Mouse (Mus musculus) liver, adult 2 months (tissue): ENCODE results near the gene Mrps36. TPM values are rescaled to one million over a fixed set of nuclear protein-coding genes. Genes with fewer than 3 reads are reported as not detected.

Experiments
- DNase-seq: peaks from one replicate; pipeline ENCODE4 v3.0.0-alpha.2; 2011; ENCODE audit warnings: low read depth, low spot score; ENCODE audit errors: extremely low read depth
- H3K27ac ChIP-seq: fragments of 200-500 bp; replicated peaks from 2 replicates; pipeline ENCODE4 v1.5.1; 2012; ENCODE audit warnings: low read depth, mild to moderate bottlenecking, control low read depth, inconsistent platforms, low read length; ENCODE audit not compliant: insufficient read depth
- H3K27me3 ChIP-seq: fragments of 200-500 bp; 2 replicates; pipeline ENCODE4 v1.6.1; 2012; ENCODE audit warnings: mild to moderate bottlenecking, moderate library complexity, low read length, inconsistent platforms; ENCODE audit not compliant: control insufficient read depth, insufficient read depth
- H3K36me3 ChIP-seq: fragments of 200-500 bp; 2 replicates; pipeline ENCODE4 v1.6.1; 2012; ENCODE audit warnings: low read length, inconsistent platforms; ENCODE audit not compliant: control insufficient read depth, insufficient read depth
- H3K4me1 ChIP-seq: fragments of 200-500 bp; 2 replicates; pipeline ENCODE4 v1.6.1; 2011; ENCODE audit warnings: low read length; ENCODE audit not compliant: control insufficient read depth, insufficient read depth
- H3K4me3 ChIP-seq: fragments of 200-500 bp; 2 replicates; pipeline ENCODE4 v1.5.1; 2011; ENCODE audit warnings: low read depth, mild to moderate bottlenecking, control low read depth, low read length, moderate library complexity; ENCODE audit not compliant: insufficient read depth
- H3K79me2 ChIP-seq: fragments of 200-500 bp; 2 replicates; pipeline ENCODE4 v1.6.1; 2012; ENCODE audit warnings: inconsistent platforms, mild to moderate bottlenecking, low read length, moderate library complexity; ENCODE audit not compliant: control insufficient read depth, insufficient read depth
- H3K9ac ChIP-seq: fragments of 200-500 bp; 2 replicates; pipeline ENCODE4 v1.6.1; 2012; ENCODE audit warnings: low read depth, mild to moderate bottlenecking, control low read depth, inconsistent platforms, low read length
- CTCF ChIP-seq: fragments of 200-500 bp; IDR thresholded peaks from 2 replicates; pipeline ENCODE4 v1.5.1; 2011; ENCODE audit warnings: low read depth, low read length, control low read depth
- POLR2A ChIP-seq: fragments of 200-500 bp; IDR thresholded peaks from 2 replicates; pipeline ENCODE4 v1.6.1; 2011; ENCODE audit warnings: low read length, control low read depth; ENCODE audit not compliant: insufficient read depth; ENCODE audit errors: extremely low read depth
- WGBS: fragments of 180-500 bp; shearing (Covaris S2); methylation state at CpG from one replicate; pipeline ENCODE4 v1.1.7; 2018; 5-methylcytosine and 5-hydroxymethylcytosine counted together
- polyA plus RNA-seq: library from polyadenylated mRNA; depleted of rRNA; stranded (reverse); fragments of >200 nt; gene quantifications from 2 replicates; pipeline ENCODE4 v1.2.3, GENCODE M21; 2012
- total RNA-seq: library from RNA; depleted of rRNA; stranded (reverse); fragments of >200 nt; gene quantifications from 2 replicates; pipeline ENCODE4 v1.2.3, GENCODE M21; 2014

The Mrps36 gene
- total and polyA plus RNA-seq, 2 experiments: 14.7 to 30.4 TPM

DNA sequence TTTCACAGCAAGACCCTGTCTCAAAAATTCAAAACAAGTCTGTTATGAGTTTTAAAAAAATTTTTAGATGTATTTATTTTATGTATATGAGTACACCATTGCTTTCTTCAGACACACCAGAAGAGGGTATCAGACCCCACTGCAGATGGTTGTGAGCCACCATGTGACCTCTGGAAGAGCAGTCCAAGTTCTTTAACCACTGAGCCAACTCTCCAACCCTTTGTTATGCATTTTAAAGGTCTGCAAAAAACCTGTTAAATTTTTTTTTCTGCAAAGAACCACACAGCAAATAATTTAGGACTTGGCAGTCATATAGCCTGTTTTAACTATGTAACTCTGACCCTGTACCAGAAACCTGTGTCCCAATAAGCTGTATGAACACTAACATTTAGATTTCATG is 30.2 kb upstream of the Mrps36 start:
- no peaks in the 10 kb centered on the region for H3K36me3 ChIP-seq
- H3K4me1 ChIP-seq: peaks cover 4% of the 10 kb centered on the region; the same call in 1 of the 2 replicates
- H3K9ac ChIP-seq: no peak overlapping the region
- no peaks in the 10 kb centered on the region for H3K79me2 ChIP-seq
- no peaks in the 10 kb centered on the region for H3K27me3 ChIP-seq
- no peak for TF ChIP-seq POLR2A
- no peak for DNase-seq
- H3K4me3 ChIP-seq: no peak overlapping the region
- no peak overlapping the region for H3K27ac ChIP-seq

DNA sequence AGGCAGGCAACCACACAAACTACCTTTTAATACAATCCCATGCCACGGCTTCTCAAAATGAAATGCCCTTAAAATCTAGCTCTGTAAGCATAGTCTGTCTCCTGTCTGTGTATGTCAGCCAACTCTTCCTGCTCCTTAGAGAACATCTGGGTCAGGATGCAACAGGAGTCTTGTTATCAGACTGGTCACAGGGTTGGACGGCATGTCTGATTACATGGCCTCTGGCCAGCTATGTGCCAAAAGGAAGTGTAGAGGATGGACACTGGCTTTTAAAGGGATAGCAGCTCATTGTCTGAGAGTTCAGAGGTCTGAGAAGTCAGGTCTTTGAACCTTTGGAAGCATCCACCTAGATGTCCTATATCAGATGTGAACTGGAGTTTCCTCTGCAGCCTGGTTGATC is 10.9 kb upstream of the Mrps36 start:
- H3K4me1 ChIP-seq: no peaks in the 10 kb centered on the region
- TF ChIP-seq POLR2A (no peak), CTCF (no peak)
- peak; percentile 8 for DNase-seq
- no peak overlapping the region for H3K9ac ChIP-seq
- no peaks in the 10 kb centered on the region for H3K27me3 ChIP-seq
- H3K36me3 ChIP-seq: no peaks in the 10 kb centered on the region
- H3K27ac ChIP-seq: no peak overlapping the region
- no peak overlapping the region for H3K4me3 ChIP-seq
- 59% methylated on average over 2 of the region's 2 CpGs for WGBS
- no peaks in the 10 kb centered on the region for H3K79me2 ChIP-seq

DNA sequence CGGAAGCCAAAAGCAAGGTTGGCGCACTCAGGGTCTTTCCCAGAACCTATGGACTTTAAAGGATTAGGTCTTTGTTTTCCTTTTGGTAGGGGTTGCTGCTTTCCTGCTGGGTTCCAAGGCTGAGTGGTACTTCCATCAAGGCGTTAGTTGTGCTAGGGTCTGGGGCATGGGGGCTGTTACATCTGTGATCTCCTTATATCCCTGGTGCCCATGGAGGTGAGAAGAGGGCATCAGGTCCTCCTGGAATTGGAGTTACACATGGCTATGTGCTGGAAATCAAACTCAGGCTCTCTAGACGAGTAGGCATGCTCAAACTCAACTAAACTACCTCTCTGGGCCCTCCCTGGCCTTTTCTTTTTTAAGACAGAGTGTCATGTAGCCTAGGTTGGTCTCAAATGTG is 9.7 kb upstream of the Mrps36 start:
- no peaks in the 10 kb centered on the region for H3K4me1 ChIP-seq
- H3K27ac ChIP-seq: no peak overlapping the region
- no peak overlapping the region for H3K9ac ChIP-seq
- H3K27me3 ChIP-seq: no peaks in the 10 kb centered on the region
- WGBS: 81% methylated on average over 4 of the region's 4 CpGs
- no peak for TF ChIP-seq CTCF
- no peak for TF ChIP-seq POLR2A
- no peak for DNase-seq
- no peaks in the 10 kb centered on the region for H3K79me2 ChIP-seq
- no peak overlapping the region for H3K4me3 ChIP-seq
- H3K36me3 ChIP-seq: no peaks in the 10 kb centered on the region

DNA sequence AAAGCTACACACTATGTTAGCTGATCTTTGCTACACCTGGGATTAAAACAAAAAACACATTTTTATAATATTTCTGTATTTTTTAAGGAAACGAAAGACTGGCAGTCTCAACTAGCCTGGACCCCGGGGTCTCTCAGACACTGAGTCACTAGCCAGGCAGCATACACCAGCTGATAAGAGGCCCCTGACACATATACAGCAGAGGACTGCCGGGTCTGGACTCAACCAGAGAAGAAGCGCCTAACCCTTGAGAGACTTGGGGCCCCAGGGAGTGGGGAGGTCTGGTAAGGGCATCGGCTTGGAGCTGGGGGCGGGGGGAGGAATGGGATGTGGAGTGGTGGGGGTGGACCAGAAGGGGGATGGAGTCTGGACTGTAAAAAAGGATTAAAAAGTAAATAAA is 8.6 kb upstream of the Mrps36 start:
- TF ChIP-seq CTCF: no peak
- TF ChIP-seq POLR2A: no peak
- Histone ChIP-seq H3K79me2 (no peaks in the 10 kb centered on the region), H3K36me3 (no peaks in the 10 kb centered on the region), H3K9ac (no peak overlapping the region), H3K4me3 (no peak overlapping the region), H3K4me1 (no peaks in the 10 kb centered on the region), H3K27me3 (no peaks in the 10 kb centered on the region), H3K27ac (no peak overlapping the region)
- WGBS: 81% methylated on average over 6 of the region's 6 CpGs
- DNase-seq: no peak

DNA sequence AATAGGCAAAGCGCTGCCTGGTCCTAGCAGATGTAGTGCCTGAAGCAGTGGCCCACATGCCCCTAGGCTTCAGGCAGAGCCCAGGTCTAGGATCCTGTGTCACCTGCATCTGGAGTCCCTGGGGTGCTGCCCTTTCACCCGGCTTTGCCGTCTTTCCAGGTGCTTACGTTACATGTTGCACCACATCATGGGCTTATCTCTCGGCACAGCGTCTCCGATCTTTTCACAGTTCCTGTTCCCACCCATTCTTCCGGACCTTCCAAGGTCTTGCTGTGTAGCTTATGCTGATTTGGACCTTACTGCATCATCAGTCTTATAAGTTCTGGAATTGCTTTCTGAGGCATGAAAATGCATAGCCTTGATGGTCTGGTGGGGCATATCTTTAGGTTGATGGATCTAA is 8.1 kb upstream of the Mrps36 start:
- no peaks in the 10 kb centered on the region for H3K36me3 ChIP-seq
- no peak for DNase-seq
- no peak for TF ChIP-seq CTCF
- TF ChIP-seq POLR2A: no peak
- no peaks in the 10 kb centered on the region for H3K27me3 ChIP-seq
- no peak overlapping the region for H3K27ac ChIP-seq
- no peaks in the 10 kb centered on the region for H3K4me1 ChIP-seq
- H3K4me3 ChIP-seq: no peak overlapping the region
- 78% methylated on average over 8 of the region's 8 CpGs for WGBS
- H3K9ac ChIP-seq: no peak overlapping the region
- H3K79me2 ChIP-seq: no peaks in the 10 kb centered on the region

DNA sequence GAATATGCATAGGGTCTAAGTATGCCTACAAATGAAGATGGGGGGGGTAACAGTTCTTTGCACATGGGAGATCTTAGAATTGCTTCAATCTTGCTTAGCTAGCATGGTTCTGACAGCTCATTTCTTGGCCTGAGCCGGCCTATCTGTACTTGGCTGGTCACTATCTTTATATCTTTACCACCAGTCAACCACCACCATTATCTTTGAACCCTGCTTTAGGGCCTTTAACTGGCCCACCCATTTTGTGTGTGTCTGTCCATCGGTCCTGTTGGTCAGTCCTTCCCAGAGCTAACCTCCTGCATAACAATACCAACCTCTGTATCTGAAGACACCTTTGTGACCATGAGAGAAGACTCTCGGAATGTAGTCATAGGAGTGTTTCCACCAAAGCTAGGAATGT is 6.9 kb upstream of the Mrps36 start:
- no peaks in the 10 kb centered on the region for H3K79me2 ChIP-seq
- H3K27ac ChIP-seq: no peak overlapping the region
- WGBS: 88% methylated on average over 3 of the region's 3 CpGs
- H3K36me3 ChIP-seq: no peaks in the 10 kb centered on the region
- no peak for DNase-seq
- no peaks in the 10 kb centered on the region for H3K4me1 ChIP-seq
- TF ChIP-seq POLR2A (no peak), CTCF (no peak)
- H3K4me3 ChIP-seq: no peak overlapping the region
- no peak overlapping the region for H3K9ac ChIP-seq
- no peaks in the 10 kb centered on the region for H3K27me3 ChIP-seq

DNA sequence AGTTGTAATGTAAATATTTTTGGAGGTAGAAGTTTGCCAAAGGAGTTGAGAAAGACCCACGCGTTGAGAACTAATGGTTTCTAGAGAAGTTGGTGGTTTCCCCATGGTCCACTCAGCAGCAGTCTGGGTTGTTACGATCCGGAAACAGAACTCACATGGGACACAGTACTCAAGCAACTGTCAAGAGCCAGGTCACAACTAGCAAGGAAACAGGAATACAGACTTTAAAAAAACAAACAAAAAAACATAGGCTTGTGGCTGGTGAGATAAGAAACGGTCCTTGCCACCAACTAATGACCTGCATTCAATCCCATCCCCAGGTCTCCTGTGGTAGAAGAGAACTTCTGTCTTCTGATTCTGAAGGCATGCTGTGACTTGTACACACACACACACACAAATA is 6.3 kb upstream of the Mrps36 start:
- no peak for DNase-seq
- no peaks in the 10 kb centered on the region; the same call in 1 of the 2 replicates for H3K4me1 ChIP-seq
- no peak for TF ChIP-seq POLR2A
- TF ChIP-seq CTCF: no peak
- H3K79me2 ChIP-seq: no peaks in the 10 kb centered on the region
- no peak overlapping the region for H3K4me3 ChIP-seq
- no peaks in the 10 kb centered on the region for H3K36me3 ChIP-seq
- H3K27me3 ChIP-seq: no peaks in the 10 kb centered on the region
- 70% methylated on average over 5 of the region's 5 CpGs for WGBS
- H3K27ac ChIP-seq: no peak overlapping the region
- H3K9ac ChIP-seq: no peak overlapping the region
